Mouse (Mus musculus): Measurements from ENCODE around the gene Naga. TPM values are rescaled to one million over a fixed set of nuclear protein-coding genes. Genes with fewer than 3 reads are reported as not detected.
A peak's percentile ranks its signal among the peaks of the same experiment; 100 is the strongest.

Gene Naga
- total RNA-seq, 1 experiment from 2014 or later = 169 TPM

DNA sequence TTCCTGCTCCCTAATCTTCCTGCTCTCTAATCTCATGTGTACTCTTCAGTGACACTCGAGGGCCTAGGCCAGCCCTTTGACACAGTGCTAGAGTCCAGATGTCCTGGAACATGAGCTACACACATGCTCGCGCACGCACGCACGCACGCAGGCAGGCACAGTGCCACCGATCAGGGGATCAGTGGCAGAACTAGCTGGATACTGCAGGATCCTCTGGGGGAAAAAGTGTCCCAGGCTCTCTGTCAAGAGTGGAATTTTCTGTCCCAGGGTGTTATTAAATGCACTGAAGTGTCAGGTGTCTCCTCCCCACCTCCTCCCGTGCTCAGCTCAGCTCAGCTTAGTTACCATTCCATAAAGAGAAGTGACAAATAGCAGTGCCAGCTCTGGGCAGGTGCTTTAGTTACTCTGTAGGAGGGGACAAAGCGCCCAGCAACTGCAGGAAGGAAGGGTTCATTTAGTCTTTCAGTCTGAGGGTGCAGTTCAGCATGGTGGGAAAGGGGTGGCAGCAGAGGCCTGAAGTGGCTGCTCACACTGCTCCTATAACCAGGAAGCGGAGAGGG is 22.8 kb upstream of the Naga start:
- no peak for ATAC-seq (replicated peaks; ENCODE audit: insufficient number of reproducible peaks, low FRiP score, low TSS enrichment, poor library complexity, severe bottlenecking)

DNA sequence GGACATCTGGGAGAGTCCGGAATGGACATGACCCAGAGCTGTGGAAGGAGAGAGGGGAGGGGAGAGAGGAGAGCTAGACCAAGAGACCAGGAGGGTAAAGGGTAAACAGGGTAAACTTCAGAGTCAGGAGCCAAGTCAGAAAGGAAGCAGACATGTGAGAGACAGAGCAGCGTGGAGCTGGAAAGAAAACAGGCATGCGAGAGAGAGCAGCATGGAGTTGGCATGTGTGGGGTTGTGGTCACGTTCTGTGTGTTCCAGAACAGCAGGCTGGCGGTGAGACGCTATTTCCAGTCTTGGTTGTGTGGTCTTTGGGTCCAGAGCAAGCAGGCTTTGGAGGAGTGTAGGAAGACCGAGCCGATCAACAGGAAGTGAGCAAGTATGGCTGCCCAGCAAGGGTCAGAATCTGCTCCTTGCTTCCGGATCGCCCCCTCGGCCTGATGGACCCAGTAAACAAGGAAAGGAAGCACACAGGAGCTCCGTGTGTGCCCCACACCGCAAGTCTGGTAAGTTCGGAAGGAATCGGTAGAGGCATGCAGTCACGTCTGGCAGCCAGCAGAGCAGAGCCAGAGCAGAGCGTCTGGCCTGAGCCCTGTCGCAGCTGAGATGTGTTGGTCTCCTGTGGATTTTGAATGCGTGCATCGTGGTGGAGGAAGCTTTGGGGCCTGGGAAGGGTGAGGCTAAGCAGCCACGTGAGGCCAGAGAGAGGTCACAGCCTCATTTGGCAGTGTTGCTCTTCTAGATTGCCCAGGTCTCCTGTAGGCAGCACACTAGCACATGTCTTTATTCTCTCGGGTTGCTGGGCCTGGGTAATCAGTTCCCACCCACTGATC is 19.9 kb upstream of the Naga start:
- no peak for ATAC-seq (replicated peaks; ENCODE audit: insufficient number of reproducible peaks, low FRiP score, low TSS enrichment, poor library complexity, severe bottlenecking)

DNA sequence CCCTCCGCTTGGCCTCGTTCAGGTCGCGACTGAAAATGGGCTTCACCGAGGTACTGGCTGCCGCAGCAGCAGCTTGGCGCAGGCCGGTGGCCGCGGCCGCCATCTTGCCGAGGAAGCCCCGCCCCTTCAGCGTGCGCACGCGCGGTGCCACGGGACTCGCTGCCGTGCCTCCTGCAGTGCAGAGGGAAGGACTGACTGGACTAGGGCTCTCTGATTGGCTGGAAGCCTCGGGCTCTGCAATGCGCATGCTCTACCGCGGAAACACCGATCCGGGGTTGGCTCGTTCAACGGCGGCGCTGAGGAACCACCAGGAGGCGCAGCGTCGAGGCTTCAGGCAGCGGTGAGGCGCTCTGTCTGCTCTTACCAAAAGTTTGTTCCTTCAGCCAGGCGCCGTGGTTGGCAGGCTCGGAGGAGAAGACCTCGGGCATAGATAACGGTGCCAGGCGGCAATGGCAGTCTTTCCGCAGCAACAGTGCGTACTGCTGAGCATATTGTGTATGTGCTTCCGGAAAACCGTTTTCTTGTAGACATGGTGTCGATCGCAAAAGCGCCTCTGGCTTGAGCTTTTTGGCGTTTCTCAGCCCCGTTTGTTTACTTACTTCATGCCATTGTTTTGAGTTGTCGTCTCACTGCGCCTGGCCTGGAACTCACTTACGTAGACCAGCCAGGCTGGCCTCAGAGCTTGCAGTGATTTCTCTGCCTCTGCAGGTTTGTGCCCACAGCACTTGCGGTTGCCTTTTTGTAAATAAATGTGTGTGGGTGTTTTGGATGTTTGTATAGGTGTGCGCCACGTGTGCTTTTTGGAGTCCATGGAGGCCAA is 15.6 kb upstream of the Naga start, which contains the start of gene Ndufa6:
Gene Ndufa6, minus strand, starts transcription at position 197 of the 820 bp plus-strand sequence.
- peak; percentile 93 for ATAC-seq (replicated peaks; ENCODE audit: insufficient number of reproducible peaks, low FRiP score, low TSS enrichment, poor library complexity, severe bottlenecking)

DNA sequence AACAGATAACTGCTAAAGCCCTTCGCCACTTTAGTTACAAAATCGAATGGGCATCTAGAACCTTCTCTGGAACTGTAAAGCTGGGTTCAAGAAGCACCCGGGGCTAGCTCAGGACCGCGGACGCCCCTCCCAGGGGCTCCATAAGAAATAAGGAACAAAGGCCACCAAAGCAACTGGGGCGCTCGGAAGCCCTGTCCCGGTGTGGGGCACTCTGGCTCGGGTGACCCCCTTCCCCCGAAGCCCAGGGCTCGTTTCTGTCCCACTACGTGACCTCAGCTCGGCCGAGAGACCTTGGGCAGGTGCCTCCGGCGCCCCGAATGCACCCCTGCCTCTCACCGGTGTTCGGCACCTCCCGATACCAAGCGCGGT is 15.0 kb upstream of the Naga start:
- peak; percentile 1; the same call in 1 of the 2 replicates for ATAC-seq (replicated peaks; ENCODE audit: insufficient number of reproducible peaks, low FRiP score, low TSS enrichment, poor library complexity, severe bottlenecking)

DNA sequence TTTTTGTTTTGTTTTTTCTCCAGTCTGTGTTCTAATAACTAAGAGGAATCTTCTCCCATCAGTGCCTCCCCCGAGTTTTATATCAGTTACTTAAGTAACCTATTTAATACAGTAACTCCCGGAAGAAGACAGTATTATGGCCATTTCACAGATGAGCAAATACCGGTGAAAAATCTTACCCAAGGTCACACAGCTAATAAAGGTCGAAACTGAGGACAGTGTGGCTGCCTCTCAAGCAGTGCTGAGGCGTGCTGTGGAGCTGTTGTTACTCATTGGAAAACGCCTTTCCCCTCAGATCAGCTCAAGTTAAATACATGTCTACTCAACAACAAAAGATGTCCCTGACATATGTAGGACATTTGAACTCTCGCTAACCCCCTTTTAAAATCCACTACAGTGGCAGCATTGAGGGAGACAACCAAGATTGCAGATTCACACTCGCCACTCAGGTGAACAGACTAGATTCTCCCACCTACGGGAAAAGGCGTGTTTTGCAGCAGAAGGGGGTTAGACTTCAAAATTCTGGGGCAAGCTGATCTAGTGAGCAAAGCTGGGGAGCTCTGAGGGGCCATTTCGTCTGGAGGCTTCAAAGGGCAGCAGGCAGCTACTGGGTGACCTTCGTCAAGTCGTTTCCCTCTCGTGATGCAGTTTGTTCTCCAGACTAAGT is 14.5 kb upstream of the Naga start:
- ATAC-seq (replicated peaks; ENCODE audit: insufficient number of reproducible peaks, low FRiP score, low TSS enrichment, poor library complexity, severe bottlenecking) = no peak

DNA sequence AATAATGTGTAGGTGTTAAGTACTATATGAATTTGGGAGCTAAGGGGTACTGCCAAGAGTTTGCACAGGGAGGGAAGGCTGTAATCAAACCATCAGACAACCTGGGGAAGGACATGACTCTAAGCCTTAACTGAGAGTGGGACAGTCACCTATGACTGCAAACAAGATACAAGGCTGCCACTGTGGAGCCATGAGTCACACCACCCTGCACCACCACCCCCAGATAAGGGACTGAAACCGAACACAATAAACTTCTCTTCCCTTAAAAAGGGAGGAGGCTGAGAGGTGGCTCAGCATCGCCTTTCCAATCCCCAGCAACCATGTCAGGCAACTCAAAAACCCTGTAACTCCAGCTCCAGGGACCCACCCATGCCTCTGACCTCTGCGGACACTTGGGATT is 12.8 kb upstream of the Naga start:
- ATAC-seq (replicated peaks; ENCODE audit: insufficient number of reproducible peaks, low FRiP score, low TSS enrichment, poor library complexity, severe bottlenecking) = no peak

DNA sequence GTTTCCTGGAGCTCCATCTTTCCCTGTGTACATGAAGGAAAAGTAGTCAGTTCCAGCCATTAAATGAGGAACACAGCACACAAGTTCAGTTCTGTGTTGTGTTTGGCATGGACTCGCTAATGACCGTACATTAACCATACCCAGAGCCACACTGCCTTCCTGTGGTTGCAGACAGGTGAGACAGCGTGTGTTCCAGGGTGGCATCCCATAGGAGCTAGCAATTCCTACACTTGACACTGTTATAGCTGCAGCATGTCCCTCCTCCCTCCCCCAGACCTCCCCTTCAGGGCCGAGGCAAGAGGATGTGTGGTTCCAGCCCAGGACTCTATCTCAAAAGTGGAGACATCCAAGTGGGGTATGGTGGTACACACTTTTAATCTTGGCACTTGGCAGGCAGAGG is 11.6 kb upstream of the Naga start:
- no peak for ATAC-seq (replicated peaks; ENCODE audit: insufficient number of reproducible peaks, low FRiP score, low TSS enrichment, poor library complexity, severe bottlenecking)

DNA sequence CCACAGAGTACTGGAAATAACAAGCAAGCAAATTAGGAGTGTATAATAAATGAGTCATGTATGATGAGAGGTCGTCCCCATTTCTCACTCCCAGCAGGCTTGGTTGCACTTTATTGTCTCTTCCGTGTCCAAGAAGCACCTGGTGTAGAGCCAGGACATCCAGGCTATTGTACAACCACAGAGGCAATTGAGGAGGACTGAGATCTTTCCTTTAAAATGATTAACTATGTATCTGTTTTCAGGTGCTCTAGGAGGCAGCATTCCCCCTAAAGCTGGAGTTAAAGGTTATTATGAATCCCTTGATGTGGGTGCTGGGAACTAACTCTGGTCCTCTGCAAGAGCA is 10.2 kb upstream of the Naga start:
- ATAC-seq (replicated peaks; ENCODE audit: insufficient number of reproducible peaks, low FRiP score, low TSS enrichment, poor library complexity, severe bottlenecking) = no peak

DNA sequence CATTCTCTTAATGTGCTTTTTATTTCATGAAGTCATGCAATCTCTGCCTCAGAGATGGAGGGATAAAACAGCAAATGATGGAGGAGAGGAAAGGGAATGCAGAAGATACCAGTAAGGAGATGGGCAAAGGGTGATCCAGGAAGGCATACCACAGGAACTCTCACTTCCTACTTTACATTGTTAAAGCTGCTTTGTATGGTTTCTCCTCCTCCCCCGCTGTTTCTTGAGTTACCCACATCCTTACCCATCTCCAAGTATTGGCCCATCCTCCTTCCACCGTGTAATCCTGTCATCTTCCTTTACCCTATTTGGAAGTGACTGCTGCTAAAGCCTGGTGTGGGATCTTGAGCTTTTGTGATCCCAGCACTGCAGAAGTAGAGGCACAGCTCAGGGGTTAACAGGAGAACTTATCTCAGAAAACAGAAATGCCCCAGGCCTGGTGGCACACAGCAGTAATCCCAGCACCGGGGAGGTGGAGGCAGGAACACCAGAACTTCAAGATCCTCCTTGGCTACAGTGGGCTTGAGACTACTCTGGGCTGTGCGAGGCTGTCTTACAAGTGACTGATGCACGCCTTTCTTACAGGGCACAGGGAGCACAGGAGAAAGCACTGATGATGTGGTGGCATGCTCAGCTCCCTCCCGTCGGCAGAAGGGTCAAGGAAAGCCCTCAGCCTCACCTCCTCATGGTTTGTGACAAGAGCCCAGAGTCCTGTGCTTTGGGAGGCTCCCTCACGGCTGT is 9.7 kb upstream of the Naga start:
- ATAC-seq (replicated peaks; ENCODE audit: insufficient number of reproducible peaks, low FRiP score, low TSS enrichment, poor library complexity, severe bottlenecking) = no peak

DNA sequence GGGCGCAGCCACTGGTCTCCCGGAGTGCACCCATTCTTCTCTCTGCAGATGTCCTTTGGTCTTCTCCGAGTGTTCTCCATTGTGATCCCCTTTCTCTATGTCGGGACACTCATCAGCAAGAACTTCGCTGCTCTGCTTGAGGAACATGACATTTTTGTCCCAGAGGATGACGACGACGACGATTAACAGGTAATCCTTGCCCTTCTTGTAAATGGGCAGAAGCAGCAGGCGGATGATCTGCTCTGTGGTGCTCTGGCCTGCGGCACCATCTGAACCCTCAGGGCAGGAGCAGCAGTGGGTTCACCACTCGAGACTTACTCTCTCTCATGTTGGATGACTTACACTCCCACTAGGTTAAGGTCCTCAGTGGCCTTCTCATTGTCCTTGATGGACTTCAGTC is 9.1 kb upstream of the Naga start:
- no peak for ATAC-seq (replicated peaks; ENCODE audit: insufficient number of reproducible peaks, low FRiP score, low TSS enrichment, poor library complexity, severe bottlenecking)

DNA sequence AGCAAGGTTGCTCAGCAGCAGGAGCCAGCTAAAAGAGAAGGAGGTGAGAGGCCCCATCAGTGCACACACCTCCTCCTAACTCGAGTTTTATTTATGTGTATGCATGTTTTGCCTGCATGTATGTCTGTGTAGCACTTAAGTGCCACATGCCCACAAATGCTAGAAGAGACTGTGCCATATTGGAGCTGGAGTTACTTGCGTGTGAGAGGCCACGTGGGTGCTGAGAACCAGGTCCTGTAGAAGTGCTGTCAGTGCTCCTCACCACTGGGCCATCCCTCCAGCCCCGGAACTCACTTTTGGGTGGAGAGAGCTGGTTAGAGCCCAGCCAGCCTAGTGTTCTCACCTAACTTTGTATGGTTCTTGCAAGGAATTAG is 8.6 kb upstream of the Naga start:
- no peak for ATAC-seq (replicated peaks; ENCODE audit: insufficient number of reproducible peaks, low FRiP score, low TSS enrichment, poor library complexity, severe bottlenecking)

DNA sequence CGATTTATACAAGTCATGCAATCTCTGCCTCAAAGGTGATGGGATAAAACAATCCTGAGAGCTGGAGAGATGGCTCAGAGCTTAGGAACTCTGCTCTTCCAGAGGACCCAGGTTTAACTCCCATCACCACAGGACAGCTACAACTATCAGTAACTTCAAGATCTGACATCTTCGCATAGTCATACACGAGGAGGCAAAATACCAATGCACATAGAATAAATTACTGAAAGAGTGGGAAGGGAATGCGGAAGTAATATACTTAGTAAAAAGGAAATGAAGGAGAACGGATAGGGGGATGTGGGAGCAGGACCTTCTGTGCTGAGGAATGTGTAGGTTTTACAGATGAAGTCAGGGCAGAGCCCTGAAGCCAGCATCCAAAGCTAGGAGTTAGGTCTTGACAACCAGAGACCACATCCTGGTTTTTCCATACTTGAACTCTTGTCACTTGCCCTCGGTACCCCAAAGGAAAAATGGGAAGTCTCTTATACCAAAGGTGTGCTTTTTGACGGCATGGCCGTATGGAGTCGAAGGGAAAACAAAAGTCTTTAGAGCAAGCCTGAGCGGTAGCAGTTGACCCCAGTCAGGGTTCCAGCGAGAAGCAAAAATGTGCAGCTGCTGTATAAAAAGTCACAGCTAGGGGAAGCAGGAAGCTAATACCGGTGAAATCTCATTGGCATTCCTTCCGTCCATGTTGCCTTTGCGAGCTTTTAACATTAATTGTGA is 8.0 kb upstream of the Naga start:
- ATAC-seq (replicated peaks; ENCODE audit: insufficient number of reproducible peaks, low FRiP score, low TSS enrichment, poor library complexity, severe bottlenecking) = no peak

DNA sequence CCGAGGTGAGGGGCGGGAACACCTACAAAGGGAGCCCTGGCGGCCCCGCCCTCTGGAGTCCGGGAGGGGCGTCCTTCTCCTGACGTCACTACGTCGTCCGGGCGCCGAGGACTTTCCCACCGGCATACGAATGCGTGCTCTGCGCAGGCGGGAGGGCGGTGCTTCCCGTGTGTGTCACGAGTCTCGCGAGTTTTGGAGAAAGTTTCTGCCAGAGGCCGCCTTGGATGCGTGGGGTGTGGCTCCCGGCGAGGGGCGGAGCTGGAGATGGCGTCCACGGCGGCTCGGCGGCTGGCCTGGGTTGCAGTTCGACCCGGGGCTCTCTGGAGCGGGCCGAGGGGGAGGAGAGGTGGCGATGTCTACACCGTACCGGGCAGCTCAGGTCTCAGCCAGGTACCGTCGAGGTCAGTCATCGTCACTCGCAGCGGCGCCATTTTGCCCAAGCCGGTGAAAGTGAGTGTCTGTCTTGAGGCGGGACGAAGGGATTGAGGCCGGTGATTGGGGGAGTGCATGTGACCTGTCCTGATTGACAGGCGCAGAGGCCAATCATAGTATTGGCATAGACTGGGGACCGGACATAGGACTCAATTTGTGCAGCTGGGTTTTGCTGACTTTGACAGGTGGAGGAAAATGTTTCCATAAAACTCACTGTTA is 7.2 kb upstream of the Naga start:
- ATAC-seq (replicated peaks; ENCODE audit: insufficient number of reproducible peaks, low FRiP score, low TSS enrichment, poor library complexity, severe bottlenecking) = peak; percentile 77

DNA sequence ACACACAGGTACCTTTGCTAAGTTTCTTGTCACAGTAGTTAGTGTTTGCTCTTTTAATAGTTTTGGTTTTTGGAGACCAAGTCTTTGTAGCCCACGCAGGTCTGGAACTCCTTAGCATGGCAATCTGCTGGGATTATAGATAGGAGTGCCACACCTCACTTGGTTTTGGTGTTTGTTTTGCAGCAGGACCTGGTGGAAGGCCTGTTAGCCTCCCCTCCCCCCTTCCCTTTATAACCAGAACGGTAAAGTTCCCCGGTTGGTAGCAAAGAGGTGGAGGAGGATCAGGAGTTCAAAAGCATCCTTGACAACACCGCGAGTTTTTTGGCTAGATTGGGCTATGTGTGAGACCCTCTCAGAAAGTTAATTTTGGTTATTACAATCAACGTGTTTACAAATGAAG is 6.2 kb upstream of the Naga start:
- no peak for ATAC-seq (replicated peaks; ENCODE audit: insufficient number of reproducible peaks, low FRiP score, low TSS enrichment, poor library complexity, severe bottlenecking)

DNA sequence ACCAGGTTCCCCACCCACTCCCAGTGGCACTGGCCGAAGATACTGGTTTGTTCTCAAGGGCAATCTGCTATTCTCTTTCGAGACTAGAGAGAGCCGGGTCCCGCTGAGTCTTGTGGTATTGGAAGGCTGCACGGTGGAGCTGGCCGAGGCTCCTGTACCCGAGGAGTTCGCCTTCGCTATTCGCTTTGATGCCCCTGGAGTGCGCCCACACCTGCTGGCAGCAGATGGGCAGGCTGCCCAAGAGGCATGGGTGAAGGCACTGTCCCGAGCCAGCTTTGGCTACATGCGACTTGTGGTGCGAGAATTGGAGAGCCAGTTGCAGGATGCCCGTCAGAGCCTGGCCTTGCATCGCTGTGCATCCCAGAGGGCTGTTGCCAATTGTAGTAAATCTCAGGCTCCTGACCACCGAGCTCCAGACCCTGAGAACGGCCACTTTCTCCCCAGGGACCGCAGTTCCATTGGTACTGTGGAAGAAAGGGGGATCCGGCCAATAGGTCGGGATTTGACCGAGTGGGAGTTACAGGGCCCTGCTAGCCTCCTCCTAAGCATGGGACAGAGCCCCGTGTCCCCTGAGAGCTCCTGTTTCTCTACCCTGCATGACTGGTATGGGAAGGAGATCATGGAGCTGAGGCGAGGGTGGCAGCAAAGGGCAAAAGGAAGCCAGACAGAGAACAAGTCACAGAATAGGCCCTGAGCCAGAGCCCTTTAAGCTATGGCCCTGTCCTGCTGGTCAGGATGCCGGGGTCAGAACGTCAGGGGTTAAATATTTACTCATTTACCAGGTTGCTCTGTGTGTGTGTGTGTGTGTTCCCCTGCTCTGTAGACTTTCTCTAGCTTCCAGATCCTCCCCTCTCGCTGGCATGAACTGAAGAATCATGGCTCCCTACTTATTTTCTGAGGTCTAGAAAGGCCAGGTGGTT is 4.9 kb upstream of the Naga start:
- no peak for ATAC-seq (replicated peaks; ENCODE audit: insufficient number of reproducible peaks, low FRiP score, low TSS enrichment, poor library complexity, severe bottlenecking)

DNA sequence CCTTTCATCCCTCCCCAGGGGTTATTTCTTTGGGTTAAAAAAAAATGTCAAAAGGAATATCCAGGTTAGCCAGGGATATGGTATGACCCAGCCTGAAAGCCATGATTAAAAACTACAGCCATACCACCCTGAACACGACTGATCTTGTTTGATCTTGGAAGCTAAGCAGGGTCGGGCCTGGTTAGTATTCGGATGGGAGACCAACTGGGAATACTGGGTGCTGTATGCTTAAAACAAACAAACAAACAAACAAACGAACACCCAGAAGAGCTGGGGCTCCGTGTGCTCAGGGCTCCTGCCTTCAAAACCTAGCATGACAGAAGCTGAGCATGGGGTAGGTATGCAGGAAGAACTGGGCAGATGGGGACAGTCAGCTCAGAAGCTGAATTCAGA is 3.8 kb upstream of the Naga start:
- ATAC-seq (replicated peaks; ENCODE audit: insufficient number of reproducible peaks, low FRiP score, low TSS enrichment, poor library complexity, severe bottlenecking) = no peak
